Mouse (Mus musculus) hindbrain, embryonic 10.5 days (tissue): ENCODE data around the gene Dennd1a. TPM values are rescaled to one million over a fixed set of nuclear protein-coding genes. Genes with fewer than 3 reads are reported as not detected.

Experiments
- DNase-seq: peaks from one replicate; pipeline ENCODE4 v3.0.0-alpha.2; 2017; ENCODE audit warnings: low spot score
- H3K27ac ChIP-seq: fragments of 300-500 bp; sonication (generic); 2 replicates; pipeline ENCODE4 v1.5.1; 2016; ENCODE audit warnings: mild to moderate bottlenecking, moderate library complexity
- H3K27me3 ChIP-seq: fragments of 300-500 bp; sonication (generic); 2 replicates; pipeline ENCODE4 v1.6.1; 2016; ENCODE audit warnings: mild to moderate bottlenecking; ENCODE audit not compliant: poor library complexity, insufficient read depth, severe bottlenecking
- H3K36me3 ChIP-seq: fragments of 300-500 bp; sonication (generic); 2 replicates; pipeline ENCODE4 v1.6.1; 2016; ENCODE audit warnings: mild to moderate bottlenecking, moderate library complexity
- H3K4me1 ChIP-seq: fragments of 300-500 bp; sonication (generic); replicated peaks from 2 replicates; pipeline ENCODE4 v1.6.1; 2016; ENCODE audit warnings: mild to moderate bottlenecking
- H3K4me3 ChIP-seq: fragments of 300-500 bp; sonication (generic); 2 replicates; pipeline ENCODE4 v1.5.1; 2016; ENCODE audit warnings: mild to moderate bottlenecking, moderate library complexity
- H3K9me3 ChIP-seq: fragments of 300-500 bp; sonication (generic); 2 replicates; pipeline ENCODE4 v1.6.1; 2016; ENCODE audit warnings: mild to moderate bottlenecking, moderate library complexity
- WGBS: fragments of 180-500 bp; shearing (Covaris S2); methylation state at CpG from one replicate; pipeline ENCODE4 v1.1.7; 2016; 5-methylcytosine and 5-hydroxymethylcytosine counted together
- polyA plus RNA-seq: library from polyadenylated mRNA; unstranded; fragments of >200 nt; fragmentation: Nextera tagmentation; extraction: Ambion mirVana; gene quantifications from 2 replicates; pipeline ENCODE4 v1.2.1, GENCODE M21; 2016

Gene Dennd1a
- 11.7 and 12.7 TPM in 2 replicates for polyA plus RNA-seq

DNA sequence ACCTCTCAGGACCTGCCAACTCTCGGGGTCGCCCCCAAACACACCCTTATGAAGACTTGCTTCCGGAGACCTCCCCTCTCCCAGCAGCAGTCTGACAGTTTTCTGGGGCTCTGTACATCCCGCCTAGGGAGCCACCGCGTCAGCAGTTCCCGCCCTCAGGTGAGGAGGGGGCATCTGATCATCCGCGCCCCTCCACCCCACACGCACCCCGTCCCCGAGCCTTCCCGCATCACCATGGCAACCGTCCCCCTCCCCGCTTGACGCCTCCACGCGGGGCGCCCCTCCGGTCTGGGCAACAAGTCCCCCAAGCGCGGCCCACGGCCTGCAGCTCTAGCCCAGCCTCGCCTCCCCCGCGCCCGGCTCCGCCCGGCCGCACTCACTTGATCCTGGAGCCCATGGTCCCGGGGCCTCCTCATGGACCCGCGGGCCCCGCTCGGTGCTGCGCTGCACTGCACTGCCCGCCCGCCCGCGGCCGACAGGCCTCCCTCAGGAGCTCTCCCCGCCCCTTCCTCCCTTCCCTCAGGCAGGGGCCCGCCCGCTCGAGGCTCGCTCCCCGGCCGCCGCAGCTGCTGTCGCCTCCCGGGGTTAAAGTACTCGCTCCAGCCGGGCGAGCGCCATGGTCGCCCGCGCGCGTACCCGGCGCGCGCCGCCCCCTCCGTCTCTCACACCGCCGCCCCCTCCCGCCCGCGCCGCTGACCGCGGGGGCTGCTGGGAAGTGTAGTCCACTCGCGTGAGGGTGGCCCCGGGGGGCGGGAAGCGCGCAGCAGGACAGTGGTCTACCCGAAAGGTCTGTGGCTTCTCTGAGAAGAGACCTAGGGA is at the start of gene Dennd1a:
TSS of gene Dennd1a (minus strand) at position 658 of the 819 bp plus-strand sequence.
- H3K4me1 ChIP-seq: peaks cover 36% of the 10 kb centered on the region
- peak within 1 kb of the TSS; percentile 94 for H3K27ac ChIP-seq
- peaks cover 7% of the 10 kb centered on the region for H3K27me3 ChIP-seq
- peak within 1 kb of the TSS; percentile 79 for H3K4me3 ChIP-seq
- DNase-seq: peak; percentile 88
- WGBS: under 1% methylated on average over 81 of the region's 81 CpGs
- H3K36me3 ChIP-seq: no peaks in the 10 kb centered on the region
- H3K9me3 ChIP-seq: no peaks in the 10 kb centered on the region

- Histone ChIP-seq H3K4me1 (peaks cover 29% of the 10 kb centered on the region), H3K4me3 (peak overlapping the region; percentile 34), H3K27ac (no peak overlapping the region), H3K27me3 (peaks cover 96% of the 10 kb centered on the region), H3K36me3 (no peaks in the 10 kb centered on the region), H3K9me3 (no peaks in the 10 kb centered on the region)
- 1% methylated on average over 17 of the region's 17 CpGs for WGBS
- peak; percentile 63 for DNase-seq
Observed at GRCm38 (mm10) chr2:38336606-38337005, 49.4 kb upstream of the Dennd1a start.

DNA sequence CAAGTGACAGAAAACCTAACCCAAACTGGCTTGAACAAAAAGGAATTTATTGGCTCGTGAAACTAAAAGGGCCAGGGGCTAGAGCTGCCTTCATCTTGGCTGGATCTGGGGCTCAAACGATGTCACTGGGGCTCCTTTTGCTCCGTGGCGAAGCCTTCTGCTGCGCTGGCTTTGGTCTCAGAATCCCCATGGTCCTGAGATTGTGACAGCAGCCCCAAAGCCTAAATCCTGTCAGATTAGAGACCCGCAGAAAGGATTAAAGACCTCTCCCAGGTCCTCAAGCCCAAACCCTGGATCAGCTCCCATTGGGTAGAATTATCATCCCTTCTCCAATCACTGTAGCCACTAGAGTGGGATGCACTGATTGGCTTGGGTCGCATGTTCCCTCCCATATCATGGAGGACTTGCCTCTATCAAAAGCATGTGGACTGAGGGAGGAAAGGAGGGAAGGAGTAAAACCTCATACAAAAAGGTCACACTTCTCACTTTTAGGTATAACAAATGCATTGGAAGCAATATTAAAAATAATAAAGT is 46.5 kb upstream of the Dennd1a start:
- no peak for DNase-seq
- 45% methylated on average over 7 of the region's 7 CpGs for WGBS
- H3K27me3 ChIP-seq: peaks cover 75% of the 10 kb centered on the region
- H3K4me1 ChIP-seq: peaks cover 11% of the 10 kb centered on the region
- H3K36me3 ChIP-seq: no peaks in the 10 kb centered on the region
- H3K27ac ChIP-seq: no peak overlapping the region
- no peak overlapping the region for H3K4me3 ChIP-seq
- H3K9me3 ChIP-seq: no peaks in the 10 kb centered on the region

- Histone ChIP-seq H3K4me3 (no peak overlapping the region), H3K9me3 (no peaks in the 10 kb centered on the region), H3K27me3 (peaks cover 51% of the 10 kb centered on the region), H3K36me3 (no peaks in the 10 kb centered on the region), H3K4me1 (no peaks in the 10 kb centered on the region), H3K27ac (no peak overlapping the region)
- WGBS: 50% methylated on average over 1 of the region's 1 CpGs
- DNase-seq: no peak
Observed at GRCm38 (mm10) chr2:38326671-38327070, 39.5 kb upstream of the Dennd1a start.

DNA sequence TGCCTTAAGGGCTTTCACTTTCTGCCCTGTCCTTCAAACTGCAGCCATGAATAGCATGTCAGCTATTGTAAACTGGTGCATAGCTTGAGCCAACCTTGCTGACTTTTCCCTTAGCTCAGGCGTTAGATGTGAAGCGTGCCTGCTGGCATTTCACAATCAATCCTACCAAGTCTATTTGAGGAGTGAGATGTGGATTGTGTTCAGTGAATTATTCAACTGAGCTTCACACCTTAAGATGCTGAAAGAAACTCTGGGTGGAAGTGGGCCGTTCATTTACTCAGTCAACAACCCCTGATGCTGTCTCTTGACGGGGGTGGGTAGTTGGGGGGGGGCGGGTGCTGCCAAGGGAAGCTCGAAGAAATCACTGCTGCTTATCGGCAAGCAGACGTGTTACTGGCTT is 36.2 kb upstream of the Dennd1a start:
- DNase-seq: no peak
- H3K9me3 ChIP-seq: no peaks in the 10 kb centered on the region
- 71% methylated on average over 8 of the region's 8 CpGs for WGBS
- peaks cover 39% of the 10 kb centered on the region for H3K27me3 ChIP-seq
- H3K4me3 ChIP-seq: no peak overlapping the region
- no peaks in the 10 kb centered on the region for H3K36me3 ChIP-seq
- no peaks in the 10 kb centered on the region for H3K4me1 ChIP-seq
- H3K27ac ChIP-seq: no peak overlapping the region

GRCm38 (mm10) chr2:38320911-38321310 is 33.7 kb upstream of the Dennd1a start:
- H3K27me3 ChIP-seq: peaks cover 29% of the 10 kb centered on the region
- no peaks in the 10 kb centered on the region for H3K36me3 ChIP-seq
- no peak overlapping the region for H3K27ac ChIP-seq
- no peaks in the 10 kb centered on the region for H3K4me1 ChIP-seq
- H3K9me3 ChIP-seq: no peaks in the 10 kb centered on the region
- H3K4me3 ChIP-seq: no peak overlapping the region
- 72% methylated on average over 4 of the region's 4 CpGs for WGBS
- DNase-seq: no peak

GRCm38 (mm10) chr2:38319086-38319485 is 31.9 kb upstream of the Dennd1a start:
- H3K4me3 ChIP-seq: no peak overlapping the region
- no peaks in the 10 kb centered on the region for H3K4me1 ChIP-seq
- H3K9me3 ChIP-seq: no peaks in the 10 kb centered on the region
- peaks cover 22% of the 10 kb centered on the region for H3K27me3 ChIP-seq
- H3K36me3 ChIP-seq: no peaks in the 10 kb centered on the region
- no peak overlapping the region for H3K27ac ChIP-seq
- no peak for DNase-seq
- 91% methylated on average over 11 of the region's 11 CpGs for WGBS

DNA sequence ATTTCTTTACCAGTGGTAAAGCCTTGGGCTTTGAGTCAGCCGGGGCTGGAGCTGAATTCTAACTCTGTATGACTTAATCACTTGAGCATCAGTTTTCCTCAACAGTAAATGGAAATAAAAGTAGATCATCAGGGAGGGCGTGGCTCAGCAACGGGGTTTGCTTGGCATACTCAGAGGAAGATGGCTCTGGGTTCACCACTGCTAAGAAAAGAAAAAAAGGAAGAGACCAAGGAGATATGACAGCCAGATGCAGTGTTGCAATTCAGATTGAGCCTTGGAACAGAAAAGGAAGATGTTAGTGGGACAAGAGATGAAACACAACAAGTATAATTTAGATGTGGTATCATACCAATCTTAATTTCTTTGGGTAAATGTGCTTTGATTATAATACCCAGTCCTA is 26.2 kb upstream of the Dennd1a start:
- H3K27me3 ChIP-seq: peaks cover 15% of the 10 kb centered on the region
- H3K9me3 ChIP-seq: no peaks in the 10 kb centered on the region
- H3K36me3 ChIP-seq: no peaks in the 10 kb centered on the region
- H3K4me3 ChIP-seq: no peak overlapping the region
- no peak for DNase-seq
- H3K27ac ChIP-seq: no peak overlapping the region
- 56% methylated on average over 3 of the region's 3 CpGs for WGBS
- H3K4me1 ChIP-seq: no peaks in the 10 kb centered on the region

DNA sequence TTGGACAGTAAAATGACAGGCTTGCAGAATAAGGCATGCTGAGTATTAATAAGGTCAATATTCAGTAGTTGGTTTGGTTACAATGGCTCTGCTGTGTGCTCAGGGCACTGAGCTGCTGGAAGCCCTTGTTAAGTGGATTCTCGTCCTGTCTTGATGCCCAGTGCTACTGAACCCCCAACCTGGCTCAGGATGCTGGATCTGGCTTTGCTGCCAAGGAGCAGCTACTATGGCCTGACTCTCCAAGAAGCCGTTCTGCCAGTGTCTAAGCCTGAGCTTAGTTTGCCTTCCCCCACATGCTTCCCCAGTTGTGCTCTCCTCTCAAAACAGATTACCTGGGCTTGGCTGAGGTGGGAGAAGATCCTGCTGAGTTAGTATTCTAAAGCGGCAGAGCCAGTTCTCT is 25.7 kb upstream of the Dennd1a start:
- H3K27ac ChIP-seq: no peak overlapping the region
- no peaks in the 10 kb centered on the region for H3K9me3 ChIP-seq
- no peak overlapping the region for H3K4me3 ChIP-seq
- H3K27me3 ChIP-seq: peaks cover 15% of the 10 kb centered on the region
- H3K4me1 ChIP-seq: no peaks in the 10 kb centered on the region
- WGBS: 41% methylated on average over 3 of the region's 3 CpGs
- H3K36me3 ChIP-seq: no peaks in the 10 kb centered on the region
- no peak for DNase-seq

GRCm38 (mm10) chr2:38305152-38305551 is 18.0 kb upstream of the Dennd1a start:
- Histone ChIP-seq H3K36me3 (no peaks in the 10 kb centered on the region), H3K4me1 (peaks cover under 1% of the 10 kb centered on the region; the same call in 1 of the 2 replicates), H3K27ac (no peak overlapping the region), H3K9me3 (no peaks in the 10 kb centered on the region), H3K27me3 (peaks cover 13% of the 10 kb centered on the region; the same call in 1 of the 2 replicates), H3K4me3 (no peak overlapping the region)
- 94% methylated on average over 1 of the region's 1 CpGs for WGBS
- DNase-seq: no peak

- H3K27ac ChIP-seq: no peak overlapping the region
- H3K4me3 ChIP-seq: no peak overlapping the region
- H3K9me3 ChIP-seq: no peaks in the 10 kb centered on the region
- 0 out of 2 replicates have a peak, but pooled peaks cover 15% of the 10 kb centered on the region for H3K27me3 ChIP-seq
- no peak for DNase-seq
- whole genome bisulfite sequencing: 83% methylated on average over 2 of the region's 2 CpGs
- H3K36me3 ChIP-seq: no peaks in the 10 kb centered on the region
- H3K4me1 ChIP-seq: peaks cover 2% of the 10 kb centered on the region; the same call in 1 of the 2 replicates
Observed at GRCm38 (mm10) chr2:38300941-38301340, 13.8 kb upstream of the Dennd1a start.

- Histone ChIP-seq H3K27me3 (0 out of 2 replicates have a peak, but pooled peaks cover 3% of the 10 kb centered on the region), H3K4me3 (no peak overlapping the region), H3K27ac (no peak overlapping the region), H3K36me3 (no peaks in the 10 kb centered on the region), H3K4me1 (peaks cover 2% of the 10 kb centered on the region; the same call in 1 of the 2 replicates), H3K9me3 (no peaks in the 10 kb centered on the region)
- DNase-seq: no peak
- WGBS: 96% methylated on average over 4 of the region's 4 CpGs
Observed at GRCm38 (mm10) chr2:38295939-38296338, 8.7 kb upstream of the Dennd1a start.

GRCm38 (mm10) chr2:38291526-38291925 is 4.3 kb upstream of the Dennd1a start:
- Histone ChIP-seq H3K4me1 (peaks cover 15% of the 10 kb centered on the region), H3K27me3 (peaks cover 7% of the 10 kb centered on the region), H3K4me3 (no peak overlapping the region), H3K9me3 (no peaks in the 10 kb centered on the region), H3K27ac (no peak overlapping the region), H3K36me3 (no peaks in the 10 kb centered on the region)
- 79% methylated on average over 1 of the region's 1 CpGs for WGBS
- no peak for DNase-seq
